Mouse (Mus musculus): ENCODE data around the gene Vmn2r98. TPM values are rescaled to one million over a fixed set of nuclear protein-coding genes. Genes with fewer than 3 reads are reported as not detected.
"Not testable (repeated sequence)": the region's sequence is repeated elsewhere in the genome, so short reads cannot be mapped to it uniquely, and the experiment has no call there.

The Vmn2r98 gene
- polyA plus RNA-seq (2012; rRNA removed) = not detected in 2 replicates

GRCm38 (mm10) chr17:19053160-19053559 is at the start of gene Vmn2r98:
Vmn2r98 (plus strand) TSS chr17:19053460.
- H3K4me1 ChIP-seq (ENCODE audit: control insufficient read depth, insufficient read depth, low read length); H3K27me3 ChIP-seq (ENCODE audit: control insufficient read depth, insufficient read depth, low read length); H3K27ac ChIP-seq (ENCODE audit: control insufficient read depth, insufficient read depth, low read depth, low read length); H3K4me3 ChIP-seq (ENCODE audit: control insufficient read depth, low read depth, low read length); H3K36me3 ChIP-seq (ENCODE audit: control insufficient read depth, insufficient read depth, low read length): not testable (repeated sequence)

- not testable (repeated sequence) for H3K27ac ChIP-seq (ENCODE audit: control insufficient read depth, insufficient read depth, low read depth, low read length); H3K36me3 ChIP-seq (ENCODE audit: control insufficient read depth, insufficient read depth, low read length); H3K27me3 ChIP-seq (ENCODE audit: control insufficient read depth, insufficient read depth, low read length); H3K4me3 ChIP-seq (ENCODE audit: control insufficient read depth, low read depth, low read length); H3K4me1 ChIP-seq (ENCODE audit: control insufficient read depth, insufficient read depth, low read length)
Observed at GRCm38 (mm10) chr17:19031441-19031840, 21.8 kb upstream of the Vmn2r98 start.

GRCm38 (mm10) chr17:19031962-19032361 is 21.3 kb upstream of the Vmn2r98 start:
- Histone ChIP-seq H3K27ac (ENCODE audit: control insufficient read depth, insufficient read depth, low read depth, low read length) (no peak overlapping the region), H3K27me3 (ENCODE audit: control insufficient read depth, insufficient read depth, low read length) (no peaks in the 10 kb centered on the region), H3K36me3 (ENCODE audit: control insufficient read depth, insufficient read depth, low read length) (no peaks in the 10 kb centered on the region), H3K4me3 (ENCODE audit: control insufficient read depth, low read depth, low read length) (no peak overlapping the region), H3K4me1 (ENCODE audit: control insufficient read depth, insufficient read depth, low read length) (no peaks in the 10 kb centered on the region)
- TF ChIP-seq CTCF (IDR thresholded peaks at IDR 0.05; ENCODE audit: control insufficient read depth, insufficient read depth, insufficient replicate concordance, low read depth, low read length) (no peak), POLR2A (IDR thresholded peaks at IDR 0.05; ENCODE audit: control insufficient read depth, low read depth, low read length) (no peak)

GRCm38 (mm10) chr17:19032721-19033120 is 20.5 kb upstream of the Vmn2r98 start:
- H3K27me3 ChIP-seq (ENCODE audit: control insufficient read depth, insufficient read depth, low read length) = no peaks in the 10 kb centered on the region
- TF ChIP-seq CTCF (IDR thresholded peaks at IDR 0.05; ENCODE audit: control insufficient read depth, insufficient read depth, insufficient replicate concordance, low read depth, low read length) (no peak), POLR2A (IDR thresholded peaks at IDR 0.05; ENCODE audit: control insufficient read depth, low read depth, low read length) (no peak)
- no peaks in the 10 kb centered on the region for H3K36me3 ChIP-seq (ENCODE audit: control insufficient read depth, insufficient read depth, low read length)
- H3K27ac ChIP-seq (ENCODE audit: control insufficient read depth, insufficient read depth, low read depth, low read length) = no peak overlapping the region
- no peak overlapping the region for H3K4me3 ChIP-seq (ENCODE audit: control insufficient read depth, low read depth, low read length)
- no peaks in the 10 kb centered on the region for H3K4me1 ChIP-seq (ENCODE audit: control insufficient read depth, insufficient read depth, low read length)

Other genes starting within 250 kb of the Vmn2r98 start
- gene Vmn2r97, start 139.2 kb upstream of the Vmn2r98 start, polyA plus RNA-seq (2012; rRNA removed) = 0.02 TPM in 1 of 2 replicates, not detected in the other